Mouse (Mus musculus): ENCODE data around the gene Gtf3c5.

GRCm38 (mm10) chr2:28616874-28617273, 33.3 kb upstream of the Gtf3c5 start:
- TF ChIP-seq POLR2A (IDR thresholded peaks at IDR 0.05; ENCODE audit: insufficient read depth, low read depth, low read length) (no peak), CTCF (IDR thresholded peaks at IDR 0.05; ENCODE audit: insufficient read depth, low read depth, low read length) (no peak)
